Mouse (Mus musculus) embryonic fibroblast, embryonic 13.5 days (primary cell): ENCODE measurements around the gene Gne.

Source experiments
- CTCF ChIP-seq: IDR thresholded peaks from 2 replicates; pipeline ENCODE4 v1.5.1; 2011; ENCODE audit warnings: mild to moderate bottlenecking, control low read depth, low read length, moderate library complexity, borderline replicate concordance; ENCODE audit not compliant: insufficient read depth
- POLR2A ChIP-seq: IDR thresholded peaks from 2 replicates; pipeline ENCODE4 v1.6.1; 2011; ENCODE audit warnings: low read depth, mild to moderate bottlenecking, control low read depth, low read length, moderate library complexity

DNA sequence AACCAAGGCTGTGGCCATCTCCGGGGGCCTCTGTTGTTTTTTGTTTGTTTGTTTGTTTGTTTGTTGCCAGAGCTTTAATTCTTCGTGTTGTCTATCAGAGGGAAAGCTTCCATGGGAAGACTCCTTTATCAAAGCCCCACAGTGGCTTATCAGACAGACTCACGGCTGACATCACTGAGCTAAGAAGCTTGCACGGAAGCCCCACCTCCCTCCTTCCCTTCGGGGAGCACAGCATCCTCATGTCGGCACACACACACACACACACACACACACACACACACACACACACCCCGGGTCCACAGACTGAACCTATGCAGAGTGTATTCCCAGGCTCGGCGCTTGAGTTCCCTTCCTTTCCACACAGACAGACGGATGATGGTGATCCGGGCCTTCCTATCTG lies 8.4 kb upstream of the Gne start:
- TF ChIP-seq POLR2A, result no peak
- no peak for TF ChIP-seq CTCF
